Mouse (Mus musculus) kidney, adult 2 months (tissue): ENCODE measurements around the gene BC051142. TPM values are rescaled to one million over a fixed set of nuclear protein-coding genes. Genes with fewer than 3 reads are reported as not detected.

Experiments
- DNase-seq: peaks from one replicate; pipeline ENCODE4 v3.0.0; 2021
- H3K27ac ChIP-seq: fragments of 200-500 bp; 2 replicates; pipeline ENCODE4 v1.5.1; 2012; ENCODE audit warnings: low read depth, low read length, control low read depth, inconsistent platforms; ENCODE audit not compliant: insufficient read depth
- H3K27me3 ChIP-seq: fragments of 200-500 bp; replicated peaks from 2 replicates; pipeline ENCODE4 v1.6.1; 2012; ENCODE audit warnings: mild to moderate bottlenecking, moderate library complexity, low read length, inconsistent platforms; ENCODE audit not compliant: control insufficient read depth, insufficient read depth
- H3K36me3 ChIP-seq: fragments of 200-500 bp; 2 replicates; pipeline ENCODE4 v1.6.1; 2012; ENCODE audit warnings: mild to moderate bottlenecking, moderate library complexity, low read length, inconsistent platforms; ENCODE audit not compliant: control insufficient read depth, insufficient read depth
- H3K4me1 ChIP-seq: fragments of 200-500 bp; 2 replicates; pipeline ENCODE4 v1.6.1; 2011; ENCODE audit warnings: low read length; ENCODE audit not compliant: control insufficient read depth, insufficient read depth
- H3K4me3 ChIP-seq: fragments of 200-500 bp; 2 replicates; pipeline ENCODE4 v1.5.1; 2011; ENCODE audit warnings: mild to moderate bottlenecking, low read depth, low read length, control low read depth; ENCODE audit not compliant: insufficient read depth
- CTCF ChIP-seq: fragments of 200-500 bp; conservative IDR thresholded peaks from 2 replicates; pipeline ENCODE4 v1.5.1; 2011; ENCODE audit warnings: low read depth, mild to moderate bottlenecking, control low read depth, low read length, moderate library complexity, mixed read lengths; ENCODE audit not compliant: insufficient read depth, insufficient read length
- POLR2A ChIP-seq: fragments of 200-500 bp; IDR thresholded peaks from one replicate; pipeline ENCODE4 v1.6.1; 2011; ENCODE audit warnings: low read depth, low read length, control low read depth
- WGBS: fragments of 180-500 bp; shearing (Covaris S2); methylation state at CpG from one replicate; pipeline ENCODE4 v1.1.7; 2018; 5-methylcytosine and 5-hydroxymethylcytosine counted together
- polyA plus RNA-seq: library from polyadenylated mRNA; depleted of rRNA; stranded (reverse); fragments of >200 nt; gene quantifications from 2 replicates; pipeline ENCODE4 v1.2.3, GENCODE M21; 2012

The BC051142 gene
- polyA plus RNA-seq, 1 experiment = 0.22 TPM

DNA sequence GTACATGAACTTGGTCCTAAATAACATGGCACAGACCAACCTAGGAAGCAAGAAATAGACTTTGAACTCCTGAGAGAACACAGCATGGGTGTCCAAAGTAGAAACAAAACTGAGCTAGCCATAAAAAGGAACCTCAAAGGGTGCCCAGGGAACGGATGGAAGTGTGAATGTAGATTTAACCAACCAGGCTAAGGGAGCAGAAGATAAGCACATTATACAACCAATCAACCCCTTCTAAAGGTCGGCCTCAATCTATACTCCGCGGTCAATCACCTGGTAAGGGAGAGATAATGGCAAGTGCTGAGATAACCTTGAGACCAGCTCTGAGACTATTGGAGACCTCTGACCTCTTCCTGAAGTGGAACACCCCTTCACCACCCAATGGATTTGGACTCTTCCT is 28.1 kb upstream of the BC051142 start:
- TF ChIP-seq CTCF = no peak
- no peak for TF ChIP-seq POLR2A
- DNase-seq = no peak
- Histone ChIP-seq H3K27ac (no peak overlapping the region), H3K27me3 (no peaks in the 10 kb centered on the region), H3K4me3 (no peak overlapping the region), H3K4me1 (no peaks in the 10 kb centered on the region), H3K36me3 (no peaks in the 10 kb centered on the region)
- 77% methylated on average over 4 of the region's 4 CpGs for WGBS

DNA sequence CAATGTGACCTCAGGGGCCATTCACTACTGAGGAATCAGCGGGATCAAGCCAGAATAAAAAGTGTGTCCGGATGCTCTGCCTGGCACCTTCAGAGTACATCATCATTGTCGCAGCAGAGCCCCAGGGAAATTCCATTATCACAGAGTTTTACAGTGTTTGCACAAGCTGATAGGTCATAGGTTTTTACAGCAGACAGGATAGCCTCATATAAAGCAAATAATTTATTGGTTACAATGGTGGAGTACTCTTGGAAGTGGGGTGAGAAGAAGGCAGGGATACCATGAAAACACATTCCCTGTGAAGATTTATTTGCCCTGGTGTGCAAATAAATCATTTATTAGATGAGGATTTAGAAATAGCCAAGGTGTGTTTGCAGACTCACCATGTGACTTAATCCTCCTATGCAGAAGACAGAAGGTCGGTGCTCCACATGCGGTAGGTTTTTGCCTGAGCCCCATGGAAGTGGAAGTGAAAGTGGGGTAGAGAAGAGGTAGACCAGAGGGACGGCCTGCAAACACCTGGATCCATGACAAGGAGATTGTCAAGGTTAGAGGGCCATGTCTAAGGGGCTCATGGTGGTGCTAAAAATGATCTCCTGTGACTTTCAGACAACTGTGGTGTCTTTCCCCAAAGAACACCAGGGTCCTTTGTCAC is 25.4 kb upstream of the BC051142 start:
- 62% methylated on average over 6 of the region's 6 CpGs for WGBS

DNA sequence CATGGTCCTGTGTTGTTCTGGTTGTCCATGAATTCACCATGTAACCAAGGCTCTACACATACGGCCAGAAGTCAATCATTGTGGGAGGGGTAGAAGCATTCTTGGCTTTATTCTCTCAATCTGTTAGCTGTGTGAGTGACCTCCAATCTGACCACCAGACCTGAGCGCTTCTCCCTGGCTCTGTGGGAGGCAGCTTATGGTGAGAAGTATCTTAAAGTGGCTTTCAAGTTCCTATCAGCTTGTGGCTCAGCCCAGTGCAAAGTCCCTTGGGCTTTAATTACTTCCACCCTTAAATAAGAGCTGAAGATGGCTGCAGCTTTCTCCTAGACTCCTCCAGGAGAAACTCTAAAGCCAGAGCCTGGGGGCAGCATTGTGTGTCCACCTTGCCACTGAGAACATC is 21.8 kb upstream of the BC051142 start, which contains the start of gene Btnl1:
Gene Btnl1 (plus strand): TSS at position 286 of the 400 bp plus-strand sequence.
- H3K4me1 ChIP-seq = no peaks in the 10 kb centered on the region
- no peak within 1 kb of the TSS for H3K27ac ChIP-seq
- no peaks in the 10 kb centered on the region for H3K36me3 ChIP-seq
- WGBS = 78% methylated on average over 2 of the region's 2 CpGs
- no peak within 1 kb of the TSS for H3K4me3 ChIP-seq
- DNase-seq = no peak
- H3K27me3 ChIP-seq = no peaks in the 10 kb centered on the region
- TF ChIP-seq POLR2A (no peak), CTCF (no peak)

More for the DNA sequence above, 25.4 kb upstream of the BC051142 start:
- no peak overlapping the region for H3K27ac ChIP-seq
- no peak overlapping the region for H3K4me3 ChIP-seq
- H3K4me1 ChIP-seq = no peaks in the 10 kb centered on the region
- TF ChIP-seq CTCF = no peak
- no peak for TF ChIP-seq POLR2A
- H3K27me3 ChIP-seq = no peaks in the 10 kb centered on the region
- H3K36me3 ChIP-seq = no peaks in the 10 kb centered on the region
- no peak for DNase-seq

DNA sequence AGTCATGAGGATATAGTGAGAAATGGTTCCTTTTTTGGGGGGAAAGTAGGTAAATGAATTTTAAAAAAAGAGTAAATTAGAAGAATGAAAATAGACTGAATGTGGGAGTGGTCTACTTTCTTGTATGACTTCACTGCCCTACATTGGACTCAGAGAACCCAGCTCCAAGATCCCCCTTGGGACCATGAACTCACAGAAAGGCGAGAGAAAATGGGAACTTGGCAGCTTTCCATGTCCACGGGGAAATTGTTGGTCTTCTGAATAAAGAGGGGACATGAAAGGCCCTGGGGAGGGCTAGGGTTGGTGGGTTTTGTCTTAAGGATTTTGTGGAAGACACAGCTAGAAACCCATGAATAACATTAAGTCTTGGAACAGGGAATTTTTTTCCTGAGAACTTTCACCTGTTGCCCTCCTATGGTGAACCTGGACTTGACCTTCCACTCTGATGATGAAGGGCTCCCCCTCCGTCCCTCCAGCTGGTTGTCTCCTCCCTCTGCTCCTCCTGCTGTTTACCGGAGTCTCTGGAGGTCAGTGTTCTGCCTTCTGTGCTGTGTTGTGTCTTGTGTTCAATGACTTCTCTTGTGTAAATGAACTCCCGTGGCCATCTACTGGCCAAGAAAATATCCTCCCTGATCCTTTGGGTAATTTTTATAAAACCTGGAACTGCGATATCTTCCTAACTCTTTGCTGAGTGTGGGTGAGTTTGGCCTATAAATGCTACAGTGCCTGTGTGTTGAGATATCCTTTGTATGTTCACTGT is 21.0 kb upstream of the BC051142 start:
- Histone ChIP-seq H3K4me3 (no peak overlapping the region), H3K27me3 (no peaks in the 10 kb centered on the region), H3K4me1 (no peaks in the 10 kb centered on the region), H3K27ac (no peak overlapping the region), H3K36me3 (no peaks in the 10 kb centered on the region)
- no peak for DNase-seq
- WGBS = 44% methylated on average over 6 of the region's 6 CpGs
- TF ChIP-seq CTCF = no peak
- TF ChIP-seq POLR2A = no peak

DNA sequence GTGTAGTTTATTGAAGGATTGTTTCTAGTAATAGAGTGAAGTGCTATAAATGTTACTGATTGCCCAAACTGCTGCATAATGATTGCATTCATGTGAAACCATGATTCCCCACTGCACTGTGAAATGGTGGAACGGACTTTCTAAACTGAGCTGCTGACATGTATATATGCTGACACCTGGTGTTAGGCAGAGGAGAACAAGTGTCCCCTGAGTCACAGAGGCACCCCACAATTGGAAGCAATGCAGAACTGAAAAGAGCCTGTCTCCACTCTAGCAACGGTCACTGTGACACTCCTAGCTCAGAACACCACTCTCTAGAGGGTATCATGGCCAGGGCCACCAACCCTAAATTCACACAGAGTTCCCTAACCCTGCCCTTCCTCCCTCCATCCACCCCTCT is 19.9 kb upstream of the BC051142 start:
- TF ChIP-seq POLR2A = no peak
- no peak for TF ChIP-seq CTCF
- no peak for DNase-seq
- no peaks in the 10 kb centered on the region for H3K36me3 ChIP-seq
- H3K27me3 ChIP-seq = no peaks in the 10 kb centered on the region
- no peaks in the 10 kb centered on the region for H3K4me1 ChIP-seq
- WGBS = 75% methylated on average over 2 of the region's 2 CpGs
- H3K27ac ChIP-seq = no peak overlapping the region
- H3K4me3 ChIP-seq = no peak overlapping the region

DNA sequence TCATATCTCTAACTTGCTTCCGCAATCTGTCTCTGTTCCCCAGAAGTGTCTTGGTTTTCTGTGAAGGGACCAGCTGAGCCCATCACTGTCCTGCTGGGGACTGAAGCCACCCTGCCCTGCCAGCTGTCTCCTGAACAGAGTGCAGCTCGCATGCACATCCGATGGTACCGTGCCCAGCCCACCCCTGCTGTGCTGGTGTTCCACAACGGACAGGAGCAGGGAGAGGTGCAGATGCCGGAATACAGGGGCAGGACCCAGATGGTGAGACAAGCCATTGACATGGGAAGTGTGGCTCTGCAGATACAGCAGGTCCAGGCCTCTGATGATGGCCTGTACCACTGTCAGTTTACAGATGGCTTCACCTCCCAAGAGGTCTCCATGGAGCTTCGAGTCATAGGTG is 19.2 kb upstream of the BC051142 start:
- Histone ChIP-seq H3K27ac (no peak overlapping the region), H3K4me3 (no peak overlapping the region), H3K4me1 (no peaks in the 10 kb centered on the region), H3K27me3 (no peaks in the 10 kb centered on the region), H3K36me3 (no peaks in the 10 kb centered on the region)
- no peak for DNase-seq
- no peak for TF ChIP-seq POLR2A
- TF ChIP-seq CTCF = no peak
- WGBS = 85% methylated on average over 7 of the region's 7 CpGs

DNA sequence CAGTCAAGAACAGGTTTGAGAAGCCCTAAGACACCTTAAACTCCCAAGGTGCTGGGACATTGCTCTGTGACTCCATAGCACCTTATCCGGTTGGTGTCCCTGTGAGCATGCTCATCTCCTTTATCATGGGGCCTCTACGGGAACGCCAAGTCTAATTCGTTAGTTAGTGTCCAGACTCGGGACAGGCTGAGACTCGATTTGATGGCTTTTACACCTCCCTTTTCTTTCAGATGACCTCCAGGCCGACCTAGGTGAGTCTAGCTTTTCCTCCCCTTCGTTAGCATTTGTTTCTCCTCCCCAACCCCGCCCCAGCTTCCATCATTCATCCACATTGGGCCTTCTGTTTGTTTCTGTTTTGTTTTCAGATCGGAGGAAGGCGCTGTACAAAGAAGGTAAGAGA is 16.7 kb upstream of the BC051142 start:
- no peaks in the 10 kb centered on the region for H3K27me3 ChIP-seq
- H3K27ac ChIP-seq = no peak overlapping the region
- DNase-seq = no peak
- no peaks in the 10 kb centered on the region for H3K36me3 ChIP-seq
- H3K4me1 ChIP-seq = no peaks in the 10 kb centered on the region
- 53% methylated on average over 11 of the region's 11 CpGs for WGBS
- H3K4me3 ChIP-seq = no peak overlapping the region
- TF ChIP-seq POLR2A = no peak
- TF ChIP-seq CTCF = no peak
